Mouse (Mus musculus): ENCODE data around the gene Dapk1.

Gene Dapk1

GRCm38 (mm10) chr13:60664058-60664457 is 62.3 kb downstream of the Dapk1 start:
- DNase-seq (ENCODE audit: low spot score) = no peak

- DNase-seq (ENCODE audit: low spot score) = no peak
Observed at GRCm38 (mm10) chr13:60664816-60665215, 63.1 kb downstream of the Dapk1 start.

GRCm38 (mm10) chr13:60665402-60665801 is 63.7 kb downstream of the Dapk1 start:
- no peak for DNase-seq (ENCODE audit: low spot score)

- DNase-seq (ENCODE audit: low spot score) = no peak
Observed at GRCm38 (mm10) chr13:60668036-60668435, 66.3 kb downstream of the Dapk1 start.

- DNase-seq (ENCODE audit: low spot score) = no peak
Observed at GRCm38 (mm10) chr13:60670605-60671004, 68.9 kb downstream of the Dapk1 start.

GRCm38 (mm10) chr13:60671235-60671634 is 69.5 kb downstream of the Dapk1 start:
- DNase-seq (ENCODE audit: low spot score) = no peak

GRCm38 (mm10) chr13:60672287-60672686 is 70.5 kb downstream of the Dapk1 start:
- DNase-seq (ENCODE audit: low spot score) = no peak

- DNase-seq (ENCODE audit: low spot score) = no peak
Observed at GRCm38 (mm10) chr13:60672882-60673675, 71.3 kb downstream of the Dapk1 start.

GRCm38 (mm10) chr13:60674301-60674700 is 72.6 kb downstream of the Dapk1 start:
- DNase-seq (ENCODE audit: low spot score) = peak; percentile 50

GRCm38 (mm10) chr13:60674911-60675310 is 73.2 kb downstream of the Dapk1 start:
- DNase-seq (ENCODE audit: low spot score) = peak; percentile 38

GRCm38 (mm10) chr13:60675416-60675815 is 73.7 kb downstream of the Dapk1 start:
- no peak for DNase-seq (ENCODE audit: low spot score)

GRCm38 (mm10) chr13:60678912-60679311 is 77.2 kb downstream of the Dapk1 start:
- no peak for DNase-seq (ENCODE audit: low spot score)

GRCm38 (mm10) chr13:60682714-60683695 is 81.3 kb downstream of the Dapk1 start:
- DNase-seq (ENCODE audit: low spot score) = peak; percentile 25

GRCm38 (mm10) chr13:60684050-60684760 is 82.5 kb downstream of the Dapk1 start:
- DNase-seq (ENCODE audit: low spot score) = peak; percentile 51

GRCm38 (mm10) chr13:60684806-60685205 is 83.1 kb downstream of the Dapk1 start:
- peak; percentile 69 for DNase-seq (ENCODE audit: low spot score)

GRCm38 (mm10) chr13:60685216-60685615 is 83.5 kb downstream of the Dapk1 start:
- peak; percentile 72 for DNase-seq (ENCODE audit: low spot score)

- DNase-seq (ENCODE audit: low spot score) = no peak
Observed at GRCm38 (mm10) chr13:60686024-60686663, 84.4 kb downstream of the Dapk1 start.

GRCm38 (mm10) chr13:60686967-60687366 is 85.2 kb downstream of the Dapk1 start:
- no peak for DNase-seq (ENCODE audit: low spot score)

- no peak for DNase-seq (ENCODE audit: low spot score)
Observed at GRCm38 (mm10) chr13:60687462-60687861, 85.7 kb downstream of the Dapk1 start.

- no peak for DNase-seq (ENCODE audit: low spot score)
Observed at GRCm38 (mm10) chr13:60687891-60688290, 86.1 kb downstream of the Dapk1 start.

GRCm38 (mm10) chr13:60690921-60691320 is 89.2 kb downstream of the Dapk1 start:
- DNase-seq (ENCODE audit: low spot score) = no peak

- no peak for DNase-seq (ENCODE audit: low spot score)
Observed at GRCm38 (mm10) chr13:60691940-60692339, 90.2 kb downstream of the Dapk1 start.
